Mouse (Mus musculus) layer of hippocampus, postnatal 36 days (tissue): ENCODE data around the gene Setd1a. TPM values are rescaled to one million over a fixed set of nuclear protein-coding genes. Genes with fewer than 3 reads are reported as not detected.

ENCODE experiments used
- DNase-seq, 2 experiments: peaks; one replicate each; pipeline ENCODE4 v3.0.0; 2022
- total RNA-seq, 2 experiments: library from RNA; stranded (reverse); gene quantifications; 2 replicates each; pipeline ENCODE4 v1.2.3; 2021

Setd1a gene
- total RNA-seq, 2 experiments from 2014 or later: 46.2 to 46.9 TPM

- peak; percentile 87 for DNase-seq
These were observed 24.1 kb downstream of the Setd1a start, which contains the start of gene Hsd3b7 for GRCm38 (mm10) chr7:127800435-127801009. Gene Hsd3b7, plus strand, starts transcription at chr7:127800604.

GRCm38 (mm10) chr7:127801010-127801621 lies 24.6 kb downstream of the Setd1a start:
- DNase-seq: no peak

- no peak for DNase-seq
These were observed 25.8 kb downstream of the Setd1a start for GRCm38 (mm10) chr7:127802313-127802712.

GRCm38 (mm10) chr7:127808821-127809220 lies 32.4 kb downstream of the Setd1a start:
- no peak for DNase-seq

- no peak for DNase-seq
These were observed 33.4 kb downstream of the Setd1a start for GRCm38 (mm10) chr7:127809846-127810245.

- no peak for DNase-seq
These were observed 34.2 kb downstream of the Setd1a start for GRCm38 (mm10) chr7:127810650-127811049.

GRCm38 (mm10) chr7:127811240-127811639 lies 34.8 kb downstream of the Setd1a start:
- DNase-seq: no peak

- no peak for DNase-seq
These were observed 35.8 kb downstream of the Setd1a start for GRCm38 (mm10) chr7:127812292-127812691.

GRCm38 (mm10) chr7:127813821-127814220 lies 37.4 kb downstream of the Setd1a start:
- no peak for DNase-seq

- peak; percentile 73 to 77 for DNase-seq
These were observed 37.9 kb downstream of the Setd1a start for GRCm38 (mm10) chr7:127814241-127814921.

- DNase-seq: no peak
These were observed 38.7 kb downstream of the Setd1a start for GRCm38 (mm10) chr7:127815116-127815665.

- DNase-seq: peak; percentile 68 to 71
These were observed 39.7 kb downstream of the Setd1a start for GRCm38 (mm10) chr7:127815954-127816821.

- DNase-seq: no peak
These were observed 40.6 kb downstream of the Setd1a start for GRCm38 (mm10) chr7:127817053-127817452.

GRCm38 (mm10) chr7:127817776-127818175 lies 41.3 kb downstream of the Setd1a start:
- no peak for DNase-seq

- no peak for DNase-seq
These were observed 44.5 kb downstream of the Setd1a start for GRCm38 (mm10) chr7:127820836-127821509.

GRCm38 (mm10) chr7:127822494-127822893 lies 46.0 kb downstream of the Setd1a start:
- no peak for DNase-seq

GRCm38 (mm10) chr7:127823236-127824171 lies 47.0 kb downstream of the Setd1a start:
- DNase-seq: no peak

- peak; percentile 59 to 62 for DNase-seq
These were observed 47.9 kb downstream of the Setd1a start, which contains the start of the genes Stx4a and Stx1b for GRCm38 (mm10) chr7:127824176-127824871. Gene Stx4a, plus strand, starts transcription at chr7:127824294. Gene Stx1b, minus strand, starts transcription at chr7:127824549.

- DNase-seq: no peak
These were observed 59.1 kb downstream of the Setd1a start for GRCm38 (mm10) chr7:127835550-127835949.

GRCm38 (mm10) chr7:127837473-127837872 lies 61.0 kb downstream of the Setd1a start:
- DNase-seq: no peak
